Mouse (Mus musculus): ENCODE measurements around the gene Sox6.

GRCm38 (mm10) chr7:115794139-115794858 lies 244.3 kb downstream of the Sox6 start:
- no peak for TF ChIP-seq CTCF (IDR thresholded peaks at IDR 0.05; ENCODE audit: borderline replicate concordance, insufficient read depth, low read depth, low read length)
- TF ChIP-seq POLR2A (IDR thresholded peaks at IDR 0.05; ENCODE audit: borderline replicate concordance, insufficient read depth, low read length): no peak

Data from cerebellum, adult 2 months (tissue).